8 mouse cellular contexts compared by ENCODE assay signal in the genomic region with DNA sequence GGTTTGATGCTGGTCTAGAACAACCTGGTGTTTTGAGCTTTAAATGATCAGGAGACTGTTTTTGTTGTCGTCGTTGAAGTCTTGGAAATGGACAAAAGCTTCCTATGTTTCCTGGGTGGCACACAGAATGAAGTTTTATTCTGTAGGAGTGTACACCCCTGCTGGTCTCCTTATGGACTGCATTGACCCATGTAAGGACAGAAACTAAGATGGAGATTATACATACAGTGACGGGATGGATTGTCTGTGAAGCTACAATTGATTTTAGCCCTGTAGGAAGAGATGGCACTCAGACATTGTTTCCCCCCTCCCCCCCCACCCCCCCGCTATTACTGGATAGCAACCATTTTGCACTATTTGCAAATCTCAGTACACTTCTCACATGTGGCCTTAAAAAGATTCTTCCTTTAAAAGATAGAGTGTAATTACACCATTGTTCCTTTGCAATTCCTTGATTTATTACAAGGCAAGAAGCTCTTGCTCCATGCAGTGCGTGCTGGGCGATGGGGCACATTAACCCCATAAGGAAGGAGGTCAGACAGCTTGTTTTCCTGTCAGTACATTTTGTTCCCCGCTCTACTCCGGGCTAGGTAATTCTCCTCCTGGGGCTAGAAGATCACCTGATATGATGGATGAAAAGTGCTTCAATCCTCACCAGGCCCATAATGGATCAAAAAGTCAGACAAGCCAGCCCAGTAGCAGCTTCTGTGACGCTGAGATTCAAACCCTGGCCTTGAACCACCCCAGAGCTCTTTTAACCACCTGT. TPM values are rescaled to one million over a fixed set of nuclear protein-coding genes. Genes with fewer than 3 reads are reported as not detected.
DNase-seq lines count a peak whose midpoint lies in the region; ATAC-seq and TF ChIP-seq lines count a peak whose summit lies in the region.

No protein-coding gene starts in this region.

- no peak for TF ChIP-seq CTCF in CH12.LX (conservative IDR thresholded peaks at IDR 0.05 in 1 of 2, IDR thresholded peaks at IDR 0.05 in 1 of 2; ENCODE audit: low read depth in 2 of 2, low read length in 2 of 2)

- peaks cover 1% of the 10 kb centered on the region; the same call in 1 of the 2 replicates for H3K79me2 ChIP-seq in CH12.LX (replicated peaks; ENCODE audit: control insufficient read depth, extremely low read depth, insufficient read depth, poor library complexity, severe bottlenecking)

- peak overlapping the region; percentile 89 for H3K4me3 ChIP-seq in heart, embryonic 10.5 days
- H3K4me3 ChIP-seq in CH12.LX (replicated peaks in 1 of 3; ENCODE audit: low read depth in 2 of 3, low read length in 2 of 3, poor library complexity in 1 of 3), result peak overlapping the region; percentile 8 to 88 (median 43)
- peak overlapping the region; percentile 57 for H3K4me3 ChIP-seq in embryonic facial prominence, embryonic 14.5 days (ENCODE audit: low read depth, low read length)
- peak overlapping the region; percentile 73 for H3K4me3 ChIP-seq in limb, embryonic 11.5 days (ENCODE audit: low read depth, low read length)

- TF ChIP-seq EP300 in CH12.LX (IDR thresholded peaks at IDR 0.05; ENCODE audit: low read length), result no peak

- TF ChIP-seq POLR2A in CH12.LX (IDR thresholded peaks at IDR 0.05; ENCODE audit: low read depth, low read length), result no peak

- H3K27ac ChIP-seq in heart, embryonic 10.5 days, result peak overlapping the region; percentile 92
- no peak overlapping the region for H3K27ac ChIP-seq in CH12.LX (ENCODE audit: insufficient read depth, low read depth)
- H3K27ac ChIP-seq in embryonic facial prominence, embryonic 14.5 days (replicated peaks; ENCODE audit: low read depth, low read length), result no peak overlapping the region; the same call in 1 of the 2 replicates
- no peak overlapping the region for H3K27ac ChIP-seq in limb, embryonic 11.5 days (replicated peaks; ENCODE audit: low read depth, low read length)

- no peak; the same call in 1 of the 2 replicates for TF ChIP-seq RAD21 in CH12.LX (IDR thresholded peaks at IDR 0.05; ENCODE audit: low read depth, low read length)

- H3K27me3 ChIP-seq in heart, embryonic 10.5 days (ENCODE audit: insufficient read depth, poor library complexity, severe bottlenecking), result no peaks in the 10 kb centered on the region
- H3K27me3 ChIP-seq in CH12.LX (replicated peaks), result peaks cover 5% of the 10 kb centered on the region
- no peaks in the 10 kb centered on the region for H3K27me3 ChIP-seq in embryonic facial prominence, embryonic 14.5 days (replicated peaks; ENCODE audit: control insufficient read depth, insufficient read depth, low read length)
- no peaks in the 10 kb centered on the region for H3K27me3 ChIP-seq in limb, embryonic 11.5 days (ENCODE audit: control insufficient read depth, insufficient read depth, low read length)

- no peaks in the 10 kb centered on the region for H3K9me3 ChIP-seq in heart, embryonic 10.5 days
- H3K9me3 ChIP-seq in CH12.LX (replicated peaks; ENCODE audit: low read length), result no peaks in the 10 kb centered on the region
- H3K9me3 ChIP-seq in embryonic facial prominence, embryonic 14.5 days (ENCODE audit: control insufficient read depth, low read length), result no peaks in the 10 kb centered on the region
- H3K9me3 ChIP-seq in limb, embryonic 11.5 days (ENCODE audit: control insufficient read depth, low read length), result no peaks in the 10 kb centered on the region

- peak; percentile 58 for ATAC-seq in embryonic facial prominence, embryonic 14.5 days (ENCODE audit: low read depth)
- peak; percentile 41 for ATAC-seq in limb, embryonic 11.5 days (ENCODE audit: insufficient number of reproducible peaks, low FRiP score, low TSS enrichment, low read depth)
- 0 out of 2 replicates have a peak, but pooled peaks have one; percentile 0 for ATAC-seq in neutrophil, adult 5-6 weeks (ENCODE audit: extremely low read depth, insufficient number of reproducible peaks, low FRiP score, poor library complexity, severe bottlenecking)

- DNase-seq in heart, embryonic 10.5 days (ENCODE audit: low spot score), result no peak
- DNase-seq in heart, postnatal 4 days, result no peak
- DNase-seq in CH12.LX (ENCODE audit: extremely low read depth), result peak; percentile 10
- no peak for DNase-seq in embryonic facial prominence, embryonic 14.5 days (ENCODE audit: low spot score)
- DNase-seq in limb, embryonic 11.5 days (ENCODE audit: low spot score), result no peak
- no peak for DNase-seq in left cerebral cortex, adult 9 months (ENCODE audit: low spot score in 2 of 2)
- no peak for DNase-seq in gastrocnemius, postnatal 36 days

- no peaks in the 10 kb centered on the region for H3K36me3 ChIP-seq in heart, embryonic 10.5 days
- peaks cover 0 to 7% of the 10 kb centered on the region in 2 experiments for H3K36me3 ChIP-seq in CH12.LX (replicated peaks in 1 of 2; ENCODE audit: control insufficient read depth in 1 of 2, insufficient read depth in 1 of 2, low read length in 1 of 2)
- H3K36me3 ChIP-seq in embryonic facial prominence, embryonic 14.5 days (ENCODE audit: control insufficient read depth, insufficient read depth, low read length), result no peaks in the 10 kb centered on the region
- no peaks in the 10 kb centered on the region for H3K36me3 ChIP-seq in limb, embryonic 11.5 days (ENCODE audit: control insufficient read depth, insufficient read depth, low read length)

- in situ Hi-C loops in CH12.LX (cut with MboI; ENCODE audit: low pct_ligation_motif_present, low pct_unique_long_range_greater_than_20kb, low sequenced_read_pairs), result loop anchor here (10.0 kb wide), 1 partner anchor 81 kb away; no protein-coding TSS in a partner anchor

- H3K4me1 ChIP-seq in heart, embryonic 10.5 days, result peaks cover 14% of the 10 kb centered on the region; the same call in 1 of the 2 replicates
- peaks cover 3 to 25% of the 10 kb centered on the region in 2 experiments; a peak in 3 of 4 replicates for H3K4me1 ChIP-seq in CH12.LX (ENCODE audit: control insufficient read depth in 1 of 2, insufficient read depth in 2 of 2)
- 0 out of 2 replicates have a peak, but pooled peaks cover 3% of the 10 kb centered on the region for H3K4me1 ChIP-seq in embryonic facial prominence, embryonic 14.5 days (ENCODE audit: control insufficient read depth, insufficient read depth, low read length)
- H3K4me1 ChIP-seq in limb, embryonic 11.5 days (ENCODE audit: control insufficient read depth, insufficient read depth, low read length), result no peaks in the 10 kb centered on the region

- whole genome bisulfite sequencing in heart, embryonic 10.5 days, result 36% methylated on average over 9 of the region's 9 CpGs
- WGBS in embryonic facial prominence, embryonic 14.5 days, result 35% methylated on average over 9 of the region's 9 CpGs
- WGBS in limb, embryonic 11.5 days, result 32% methylated on average over 9 of the region's 9 CpGs

- dilution Hi-C loops in CH12.LX (cut with MboI; ENCODE audit: extremely low pct_ligation_motif_present, extremely low pct_unique_long_range_greater_than_20kb, low sequenced_read_pairs), result no loop called here

- H3K4me2 ChIP-seq in CH12.LX (ENCODE audit: insufficient read depth, low read depth, poor library complexity, severe bottlenecking), result peak overlapping the region; percentile 76
- peak overlapping the region; percentile 78 for H3K4me2 ChIP-seq in embryonic facial prominence, embryonic 14.5 days (ENCODE audit: low read depth, low read length)
- peak overlapping the region; percentile 82 for H3K4me2 ChIP-seq in limb, embryonic 11.5 days (ENCODE audit: low read depth, severe bottlenecking)

- no peak overlapping the region; the same call in 1 of the 2 replicates for H3K9ac ChIP-seq in CH12.LX (ENCODE audit: insufficient read depth, low read depth)
- H3K9ac ChIP-seq in embryonic facial prominence, embryonic 14.5 days (ENCODE audit: low read depth, low read length), result peak overlapping the region; percentile 71; the same call in 1 of the 2 replicates
- H3K9ac ChIP-seq in limb, embryonic 11.5 days (ENCODE audit: low read length), result peak overlapping the region; percentile 49; the same call in 1 of the 2 replicates

- intact Hi-C loops in gastrocnemius, postnatal 36 days (cut with DNase I), result loop anchor here (10.0 kb wide), 1 partner anchor 111 kb away; no protein-coding TSS in a partner anchor

TF ChIP-seq in CH12.LX, 34 proteins besides CTCF, POLR2A, EP300 and RAD21:
- TF ChIP-seq TBP (conservative IDR thresholded peaks at IDR 0.05; ENCODE audit: low read depth, low read length) (no peak), JUND (conservative IDR thresholded peaks at IDR 0.05; ENCODE audit: low read depth, low read length) (no peak), ETS1 (conservative IDR thresholded peaks at IDR 0.05; ENCODE audit: low read depth, low read length) (no peak), ZC3H11A (IDR thresholded peaks at IDR 0.05; ENCODE audit: low read depth, low read length) (no peak), E2F4 (IDR thresholded peaks at IDR 0.05; ENCODE audit: insufficient replicate concordance, low read depth, low read length) (no peak), BHLHE40 (IDR thresholded peaks at IDR 0.05; ENCODE audit: low read depth, low read length) (no peak), KAT2A (IDR thresholded peaks at IDR 0.05; ENCODE audit: insufficient replicate concordance, low read length) (no peak), JUN (IDR thresholded peaks at IDR 0.05; ENCODE audit: insufficient read depth, low read depth, low read length) (no peak)

RNA-seq across cellular contexts. Expression of gene Lars2, which starts 0.6 kb away (rescaled TPM):
- polyA plus RNA-seq in heart, embryonic 10.5 days (2016; fragmentation: Nextera tagmentation; extraction: Ambion mirVana), result 639 and 838 TPM in 2 replicates
- total RNA-seq in heart, postnatal 4 days (2021), result 10 to 100 TPM; 50.8 to 52.3 TPM
- 4,255 and 15,188 TPM in 2 replicates for total RNA-seq in CH12.LX (2012; rRNA removed)
- 4.8 and 5.1 TPM in 2 replicates for total RNA-seq in CH12.LX (2014; rRNA removed)
- polyA plus RNA-seq in CH12.LX (2012; ENCODE audit: insufficient read length, low read depth), result 421 and 765 TPM in 2 replicates
- 1,681 and 1,840 TPM in 2 replicates for polyA plus RNA-seq in embryonic facial prominence, embryonic 14.5 days (2014; fragmentation: Nextera tagmentation; extraction: Ambion mirVana)
- polyA plus RNA-seq in limb, embryonic 11.5 days (2014; fragmentation: Nextera tagmentation; extraction: Ambion mirVana), result 934 and 1,018 TPM in 2 replicates
- 8.3 and 14.8 TPM in 2 replicates for total RNA-seq in neutrophil, adult 5-6 weeks (2017)
- 10 to 100 TPM; 37.6 to 59.0 TPM for total RNA-seq in gastrocnemius, postnatal 36 days (2021)

Comparison
In these comparisons a context has a peak if more than half of its experiments do, and no peak if none do; other contexts are left out.
1. ATAC-seq: peak in every context shown above with its lines; median percentile 58 in embryonic facial prominence, embryonic 14.5 days; 41 in limb, embryonic 11.5 days; 0 in neutrophil, adult 5-6 weeks.